In the genomic region with DNA sequence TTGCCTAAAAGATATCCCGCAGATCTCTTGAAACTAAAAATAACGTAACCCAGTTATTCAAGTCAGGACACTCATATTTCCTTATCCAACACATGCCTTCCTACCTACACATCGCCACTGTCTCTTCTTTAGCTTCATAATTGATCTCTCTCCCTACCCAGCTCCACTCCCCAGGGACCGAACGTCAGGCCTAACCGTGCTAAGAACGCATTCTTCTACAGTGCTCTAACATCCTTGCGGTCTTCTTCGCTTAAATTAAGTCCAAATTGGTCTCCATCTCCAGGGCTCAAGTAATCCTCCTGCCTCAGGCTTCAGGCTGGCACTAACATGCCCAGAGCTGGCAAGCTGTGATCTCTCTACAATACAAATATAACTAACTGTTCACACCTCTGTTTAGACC, we compare ENCODE assay signal across 8 mouse cellular contexts. TPM values are rescaled to one million over a fixed set of nuclear protein-coding genes. Genes with fewer than 3 reads are reported as not detected.
A peak's percentile ranks its signal among the peaks of the same experiment; 100 is the strongest.
DNase-seq lines count a peak whose midpoint lies in the region; ATAC-seq and TF ChIP-seq lines count a peak whose summit lies in the region.

No protein-coding gene starts in this region.

- peaks cover 3% of the 10 kb centered on the region; the same call in 1 of the 2 replicates for H3K4me1 ChIP-seq in spleen, adult 2 months (ENCODE audit: control insufficient read depth, insufficient read depth, insufficient read length)
- H3K4me1 ChIP-seq in hindbrain, embryonic 14.5 days (replicated peaks; ENCODE audit: control insufficient read depth, insufficient read depth, low read length), result peaks cover 33% of the 10 kb centered on the region
- peaks cover 34% of the 10 kb centered on the region for H3K4me1 ChIP-seq in midbrain, embryonic 12.5 days

- peak; percentile 22 for DNase-seq in adrenal gland, postnatal 10 days
- DNase-seq in adrenal gland, postnatal 25 days, result no peak
- DNase-seq in spleen, adult 2 months (ENCODE audit: low read depth in 1 of 2, low spot score in 2 of 2), result no peak
- DNase-seq in spleen, adult 12 weeks (ENCODE audit: low spot score), result no peak
- DNase-seq in hindbrain, embryonic 14.5 days (ENCODE audit: low spot score), result peak; percentile 40
- DNase-seq in yolk sac, embryonic 10.5 days (ENCODE audit: low spot score), result no peak
- no peak for DNase-seq in right cerebral cortex, postnatal 14 days

- peak overlapping the region; percentile 78 for H3K4me2 ChIP-seq in hindbrain, embryonic 14.5 days (replicated peaks)
- peak overlapping the region; percentile 78 for H3K4me2 ChIP-seq in midbrain, embryonic 12.5 days (replicated peaks)

- no peak for ATAC-seq in hindbrain, embryonic 14.5 days (ENCODE audit: low FRiP score)
- ATAC-seq in midbrain, embryonic 12.5 days (ENCODE audit: low FRiP score, low read depth), result no peak

- peak overlapping the region; percentile 71 for H3K4me3 ChIP-seq in spleen, adult 2 months (ENCODE audit: extremely low read depth, insufficient read depth, insufficient read length)
- H3K4me3 ChIP-seq in hindbrain, embryonic 14.5 days (replicated peaks; ENCODE audit: low read length), result peak overlapping the region; percentile 89
- peak overlapping the region; percentile 88 for H3K4me3 ChIP-seq in midbrain, embryonic 12.5 days

- no peaks in the 10 kb centered on the region for H3K27me3 ChIP-seq in spleen, adult 2 months (ENCODE audit: control insufficient read depth, insufficient read depth, low read length)
- H3K27me3 ChIP-seq in hindbrain, embryonic 14.5 days (ENCODE audit: control insufficient read depth, insufficient read depth, low read length), result no peaks in the 10 kb centered on the region
- no peaks in the 10 kb centered on the region for H3K27me3 ChIP-seq in midbrain, embryonic 12.5 days

- TF ChIP-seq POLR2A in spleen, adult 2 months (IDR thresholded peaks at IDR 0.05; ENCODE audit: low read depth, low read length), result no peak

- no peaks in the 10 kb centered on the region for H3K9me3 ChIP-seq in hindbrain, embryonic 14.5 days (ENCODE audit: control insufficient read depth, low read length)
- no peaks in the 10 kb centered on the region for H3K9me3 ChIP-seq in midbrain, embryonic 12.5 days

- WGBS in spleen, adult 2 months, result 32% methylated on average over 9 of the region's 9 CpGs
- WGBS in hindbrain, embryonic 14.5 days, result 35% methylated on average over 9 of the region's 9 CpGs
- WGBS in midbrain, embryonic 12.5 days, result 43% methylated on average over 9 of the region's 9 CpGs

- H3K36me3 ChIP-seq in spleen, adult 2 months (ENCODE audit: control insufficient read depth, insufficient read depth, low read length), result no peaks in the 10 kb centered on the region
- peaks cover 13% of the 10 kb centered on the region; the same call in 1 of the 2 replicates for H3K36me3 ChIP-seq in hindbrain, embryonic 14.5 days (replicated peaks; ENCODE audit: control insufficient read depth, insufficient read depth)
- 0 out of 2 replicates have a peak, but pooled peaks cover 3% of the 10 kb centered on the region for H3K36me3 ChIP-seq in midbrain, embryonic 12.5 days

- TF ChIP-seq CTCF in spleen, adult 2 months (IDR thresholded peaks at IDR 0.05; ENCODE audit: extremely low read depth, insufficient read depth, insufficient read length, insufficient replicate concordance), result no peak

- peak overlapping the region; percentile 81 for H3K9ac ChIP-seq in hindbrain, embryonic 14.5 days
- H3K9ac ChIP-seq in midbrain, embryonic 12.5 days (replicated peaks), result peak overlapping the region; percentile 85

- peak overlapping the region; percentile 94 for H3K27ac ChIP-seq in spleen, adult 2 months (ENCODE audit: insufficient read depth, low read length)
- H3K27ac ChIP-seq in hindbrain, embryonic 14.5 days, result peak overlapping the region; percentile 95
- peak overlapping the region; percentile 98 for H3K27ac ChIP-seq in midbrain, embryonic 12.5 days (replicated peaks)

RNA-seq across cellular contexts. Expression of a gene that starts 0.7 kb away (rescaled TPM):
- 10 to 100 TPM; 33.7 to 35.2 TPM for total RNA-seq in adrenal gland, postnatal 10 days (2021)
- 35.9 and 36.5 TPM in 2 replicates for total RNA-seq in adrenal gland, postnatal 25 days (2021)
- polyA plus RNA-seq in spleen, adult 2 months (2012; rRNA removed), result 25.7 and 29.3 TPM in 2 replicates
- polyA plus RNA-seq in hindbrain, embryonic 14.5 days (2014; fragmentation: Nextera tagmentation; extraction: Ambion mirVana), result 45.9 and 49.9 TPM in 2 replicates
- polyA plus RNA-seq in midbrain, embryonic 12.5 days (2016; fragmentation: Nextera tagmentation; extraction: Ambion mirVana), result 49.3 and 51.9 TPM in 2 replicates

RNA-seq across cellular contexts. Expression of a gene that starts 17.2 kb away (rescaled TPM):
- 10 to 100 TPM; 51.4 to 56.0 TPM for total RNA-seq in adrenal gland, postnatal 10 days (2021)
- 83.2 and 86.9 TPM in 2 replicates for total RNA-seq in adrenal gland, postnatal 25 days (2021)
- polyA plus RNA-seq in spleen, adult 2 months (2012; rRNA removed), result 22.6 and 25.9 TPM in 2 replicates
- 36.6 and 37.8 TPM in 2 replicates for polyA plus RNA-seq in hindbrain, embryonic 14.5 days (2014; fragmentation: Nextera tagmentation; extraction: Ambion mirVana)
- polyA plus RNA-seq in midbrain, embryonic 12.5 days (2016; fragmentation: Nextera tagmentation; extraction: Ambion mirVana), result 45.9 and 49.7 TPM in 2 replicates

RNA-seq across cellular contexts. Expression of a gene that starts 17.2 kb away (rescaled TPM):
- total RNA-seq in adrenal gland, postnatal 10 days (2021), result 100 to 1,000 TPM; 107 to 114 TPM
- total RNA-seq in adrenal gland, postnatal 25 days (2021), result 140 and 145 TPM in 2 replicates
- polyA plus RNA-seq in spleen, adult 2 months (2012; rRNA removed), result 8.5 TPM in 2 replicates
- 60.3 and 66.1 TPM in 2 replicates for polyA plus RNA-seq in hindbrain, embryonic 14.5 days (2014; fragmentation: Nextera tagmentation; extraction: Ambion mirVana)
- 140 and 149 TPM in 2 replicates for polyA plus RNA-seq in midbrain, embryonic 12.5 days (2016; fragmentation: Nextera tagmentation; extraction: Ambion mirVana)

RNA-seq across cellular contexts. Expression of a gene that starts 32.4 kb away (rescaled TPM):
- total RNA-seq in adrenal gland, postnatal 10 days (2021), result 1 to 10 TPM; 5.3 to 5.7 TPM
- 1.4 and 4.9 TPM in 2 replicates for total RNA-seq in adrenal gland, postnatal 25 days (2021)
- polyA plus RNA-seq in spleen, adult 2 months (2012; rRNA removed), result 0.20 and 0.62 TPM in 2 replicates
- polyA plus RNA-seq in hindbrain, embryonic 14.5 days (2014; fragmentation: Nextera tagmentation; extraction: Ambion mirVana), result 2.6 and 3.9 TPM in 2 replicates
- 1.9 and 2.3 TPM in 2 replicates for polyA plus RNA-seq in midbrain, embryonic 12.5 days (2016; fragmentation: Nextera tagmentation; extraction: Ambion mirVana)

RNA-seq across cellular contexts. Expression of a gene that starts 33.4 kb away (rescaled TPM):
- 100 to 1,000 TPM; 145 to 153 TPM for total RNA-seq in adrenal gland, postnatal 10 days (2021)
- total RNA-seq in adrenal gland, postnatal 25 days (2021), result 132 and 151 TPM in 2 replicates
- polyA plus RNA-seq in spleen, adult 2 months (2012; rRNA removed), result 9.8 and 11.1 TPM in 2 replicates
- polyA plus RNA-seq in hindbrain, embryonic 14.5 days (2014; fragmentation: Nextera tagmentation; extraction: Ambion mirVana), result 116 and 131 TPM in 2 replicates
- 106 TPM in 2 replicates for polyA plus RNA-seq in midbrain, embryonic 12.5 days (2016; fragmentation: Nextera tagmentation; extraction: Ambion mirVana)

Comparison
In these comparisons a context has a peak if more than half of its experiments do, and no peak if none do; other contexts are left out.
1. DNase-seq: peak in adrenal gland, postnatal 10 days (single experiment) and hindbrain, embryonic 14.5 days (single experiment); none in adrenal gland, postnatal 25 days (single experiment), spleen, adult 2 months (0 of 2), spleen, adult 12 weeks (single experiment), yolk sac, embryonic 10.5 days (single experiment) and right cerebral cortex, postnatal 14 days (single experiment).
2. Peak in every context shown above with its lines, with median percentiles within 50 percentile points of each other: H3K27ac ChIP-seq and H3K4me3 ChIP-seq.